Mouse (Mus musculus) sigmoid colon, adult 10 weeks (tissue): ENCODE measurements around the gene Gnaq. TPM values are rescaled to one million over a fixed set of nuclear protein-coding genes. Genes with fewer than 3 reads are reported as not detected.

Experiments
- polyA plus RNA-seq: library from polyadenylated mRNA; stranded (reverse); fragments of 350-450 nt; fragmentation: Illumina TruSeq; extraction: RNeasy Lipid Tissue Mini Kit (QIAGEN cat#74804); gene quantifications from one replicate; pipeline ENCODE4 v1.2.3, GENCODE M21; 2014; ENCODE audit warnings: low read depth, low replicate concordance

Gene Gnaq
- polyA plus RNA-seq = 86.8 TPM

DNA sequence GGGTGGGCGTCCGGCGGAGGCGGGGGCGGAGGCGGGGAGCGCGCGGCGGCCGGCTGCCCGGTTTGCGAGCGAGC lies at the start of gene Gnaq:
Gene Gnaq, plus strand, starts transcription at position 41 of the 74 bp plus-strand sequence.

DNA sequence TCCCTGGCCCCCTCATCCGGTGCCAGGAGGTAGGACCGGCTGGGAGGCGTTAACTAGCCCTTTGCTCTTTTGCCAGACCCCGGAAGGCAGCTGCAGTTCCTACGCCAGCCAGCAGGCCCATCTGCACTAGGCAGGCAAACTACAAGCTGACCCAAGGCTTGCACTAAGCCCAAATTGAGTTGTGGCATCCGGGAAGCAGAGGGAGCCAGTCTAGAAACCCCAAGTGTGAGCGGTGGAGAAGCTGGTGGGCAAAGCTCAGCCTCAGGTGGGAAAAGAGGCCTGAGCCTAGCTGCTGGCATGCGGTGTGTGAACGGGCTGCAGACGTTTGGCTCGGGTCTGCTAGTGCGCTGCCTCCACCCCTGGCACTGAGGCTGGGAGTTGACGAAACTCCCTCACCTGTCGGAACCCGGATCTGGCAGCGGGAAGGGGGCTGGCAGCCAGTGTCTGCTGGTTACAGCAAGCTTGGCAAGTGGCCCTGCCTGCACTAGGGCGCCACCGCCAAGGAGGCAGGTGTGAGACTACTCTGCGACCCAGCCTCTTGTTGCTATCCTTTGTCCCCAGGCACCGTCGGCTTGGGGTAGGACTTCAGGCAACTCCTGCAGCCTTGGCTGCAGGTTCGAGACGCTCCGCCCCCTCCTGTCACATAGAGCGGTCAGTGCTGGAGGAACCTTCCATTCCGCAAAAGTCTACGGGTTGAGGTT lies 303.1 kb downstream of the Gnaq start, which contains the start of gene Gna14:
Gene Gna14, plus strand, starts transcription at position 232 of the 701 bp plus-strand sequence.

Other genes with a start within 250 kb of the Gnaq start
- gene Psat1, start 185.5 kb upstream of the Gnaq start, polyA plus RNA-seq = 5.6 TPM
- gene Cep78, start 147.8 kb upstream of the Gnaq start, polyA plus RNA-seq = 8.9 TPM